Mouse (Mus musculus) MEL (cell line): ENCODE measurements at regions not wholly inside any gene's neighbourhood (a gene's known extent, or its start where the extent isn't known, plus 50 kb on each side); places are given as distances from the start of the nearest gene placed in this dataset.

Source experiments
- DNase-seq: peaks from one replicate; pipeline ENCODE4 v3.0.0; 2011; ENCODE audit warnings: low read depth, low spot score
- H3K27ac ChIP-seq: 2 replicates; pipeline ENCODE4 v1.5.1; 2012; ENCODE audit warnings: low read depth, mild to moderate bottlenecking, control low read depth, low read length, moderate library complexity; ENCODE audit not compliant: control insufficient read depth
- H3K27me3 ChIP-seq, 2 experiments: fragments of 150-350 bp in 1 of 2; sonication (generic) in 1 of 2; 2 replicates each; pipeline ENCODE4 v1.6.1; 2012; ENCODE audit warnings: low read length in 2 of 2, mild to moderate bottlenecking in 2 of 2, improper control_type of control experiment in 1 of 2, moderate library complexity in 1 of 2; ENCODE audit not compliant: insufficient read depth in 2 of 2, control insufficient read depth in 1 of 2
- H3K36me3 ChIP-seq, 2 experiments: 2 replicates each; pipeline ENCODE4 v1.6.1; 2012 to 2014; ENCODE audit warnings: low read length in 2 of 2, improper control_type of control experiment in 1 of 2, inconsistent platforms in 1 of 2, mild to moderate bottlenecking in 1 of 2; ENCODE audit not compliant: insufficient read depth in 2 of 2, control insufficient read depth in 1 of 2
- H3K4me1 ChIP-seq, 2 experiments: fragments of 150-350 bp in 1 of 2; sonication (generic) in 1 of 2; 2 replicates each; pipeline ENCODE4 v1.6.1; 2012; ENCODE audit warnings: low read length in 2 of 2, improper control_type of control experiment in 1 of 2, mild to moderate bottlenecking in 1 of 2; ENCODE audit not compliant: insufficient read depth in 2 of 2, control insufficient read depth in 1 of 2
- H3K4me3 ChIP-seq, 2 experiments: fragments of 150-350 bp in 1 of 2; sonication (generic) in 1 of 2; 2 replicates each; pipeline ENCODE4 v1.5.1; 2012; ENCODE audit warnings: low read depth in 2 of 2, low read length in 2 of 2, mild to moderate bottlenecking in 2 of 2, moderate library complexity in 2 of 2, control low read depth in 1 of 2, improper control_type of control experiment in 1 of 2; ENCODE audit not compliant: control insufficient read depth in 1 of 2, insufficient read depth in 1 of 2
- H3K79me2 ChIP-seq: 2 replicates; pipeline ENCODE4 v1.6.1; 2012; ENCODE audit warnings: mild to moderate bottlenecking, low read length, moderate library complexity; ENCODE audit not compliant: control insufficient read depth, poor library complexity, insufficient read depth
- H3K9ac ChIP-seq: 2 replicates; pipeline ENCODE4 v1.6.1; 2012; ENCODE audit warnings: low read depth, mild to moderate bottlenecking, control low read depth, low read length, moderate library complexity; ENCODE audit not compliant: control insufficient read depth, poor library complexity, severe bottlenecking
- H3K9me3 ChIP-seq: fragments of 150-350 bp; sonication (generic); replicated peaks from 2 replicates; pipeline ENCODE4 v1.6.1; 2012; ENCODE audit warnings: mild to moderate bottlenecking, low read length, improper control_type of control experiment, moderate library complexity; ENCODE audit not compliant: insufficient read depth
- CTCF ChIP-seq, 3 experiments: IDR thresholded peaks in 2 of 3; conservative IDR thresholded peaks in 1 of 3; 2 replicates each; pipeline ENCODE4 v1.5.1; 2011 to 2012; ENCODE audit warnings: low read length in 3 of 3, low read depth in 2 of 3, mild to moderate bottlenecking in 2 of 3, improper control_type of control experiment in 1 of 3, inconsistent platforms in 1 of 3, mixed read lengths in 1 of 3, moderate library complexity in 1 of 3; ENCODE audit not compliant: control insufficient read depth in 1 of 3, insufficient read depth in 1 of 3, poor library complexity in 1 of 3, severe bottlenecking in 1 of 3
- E2F4 ChIP-seq: IDR thresholded peaks from 2 replicates; pipeline ENCODE4 v1.6.1; 2011; ENCODE audit warnings: low read depth, low read length, improper control_type of control experiment, borderline replicate concordance
- EP300 ChIP-seq, 2 experiments: IDR thresholded peaks; 2 replicates each; pipeline ENCODE4 v1.6.1; 2011; ENCODE audit warnings: improper control_type of control experiment in 2 of 2, low read length in 2 of 2, low read depth in 1 of 2, mild to moderate bottlenecking in 1 of 2
- ETS1 ChIP-seq: IDR thresholded peaks from 2 replicates; pipeline ENCODE4 v1.6.1; 2012; ENCODE audit warnings: low read depth, mild to moderate bottlenecking, inconsistent platforms, low read length, improper control_type of control experiment, moderate library complexity
- GABPA ChIP-seq: IDR thresholded peaks from 2 replicates; pipeline ENCODE4 v1.6.1; 2012; ENCODE audit warnings: low read depth, mild to moderate bottlenecking, inconsistent platforms, low read length, improper control_type of control experiment, moderate library complexity
- GATA1 ChIP-seq: IDR thresholded peaks from 2 replicates; pipeline ENCODE4 v1.6.1; 2011; ENCODE audit warnings: low read depth, low read length, improper control_type of control experiment
- HCFC1 ChIP-seq: IDR thresholded peaks from 2 replicates; pipeline ENCODE4 v1.6.1; 2012; ENCODE audit warnings: low read depth, mild to moderate bottlenecking, inconsistent platforms, low read length, improper control_type of control experiment, moderate library complexity
- MYB ChIP-seq: IDR thresholded peaks from 2 replicates; pipeline ENCODE4 v1.6.1; 2011; ENCODE audit warnings: mild to moderate bottlenecking, low read depth, low read length, improper control_type of control experiment
- POLR2A ChIP-seq, 2 experiments: IDR thresholded peaks; 2 replicates each; pipeline ENCODE4 v1.6.1; 2011 to 2012; ENCODE audit warnings: low read length in 2 of 2, mild to moderate bottlenecking in 2 of 2, control low read depth in 1 of 2, improper control_type of control experiment in 1 of 2, low read depth in 1 of 2, moderate library complexity in 1 of 2; ENCODE audit not compliant: control insufficient read depth in 1 of 2, insufficient read depth in 1 of 2, poor library complexity in 1 of 2
- POLR2AphosphoS5 ChIP-seq: IDR thresholded peaks from 2 replicates; pipeline ENCODE4 v1.6.1; 2012; ENCODE audit warnings: low read depth, borderline replicate concordance, mild to moderate bottlenecking, inconsistent platforms, low read length, moderate library complexity, mixed read lengths
- SIN3A ChIP-seq: IDR thresholded peaks from 2 replicates; pipeline ENCODE4 v1.6.1; 2012; ENCODE audit warnings: low read length, improper control_type of control experiment, inconsistent platforms
- UBTF ChIP-seq: IDR thresholded peaks from 2 replicates; pipeline ENCODE4 v1.6.1; 2012; ENCODE audit warnings: low read depth, mild to moderate bottlenecking, inconsistent platforms, low read length, improper control_type of control experiment, moderate library complexity, borderline replicate concordance; ENCODE audit not compliant: insufficient read depth
- USF1 ChIP-seq: IDR thresholded peaks from 2 replicates; pipeline ENCODE4 v1.6.1; 2014; ENCODE audit warnings: low read depth, mild to moderate bottlenecking, inconsistent platforms, low read length, improper control_type of control experiment, moderate library complexity
- ZC3H11A ChIP-seq: IDR thresholded peaks from 2 replicates; pipeline ENCODE4 v1.6.1; 2012; ENCODE audit warnings: low read depth, mild to moderate bottlenecking, inconsistent platforms, low read length, improper control_type of control experiment
- ZKSCAN1 ChIP-seq: IDR thresholded peaks from 2 replicates; pipeline ENCODE4 v1.6.1; 2012; ENCODE audit warnings: low read depth, mild to moderate bottlenecking, inconsistent platforms, low read length, improper control_type of control experiment, moderate library complexity
- ZMIZ1 ChIP-seq: IDR thresholded peaks from 2 replicates; pipeline ENCODE4 v1.6.1; 2012; ENCODE audit warnings: low read depth, mild to moderate bottlenecking, inconsistent platforms, low read length, improper control_type of control experiment, moderate library complexity
- ZNF384 ChIP-seq: IDR thresholded peaks from 2 replicates; pipeline ENCODE4 v1.6.1; 2012; ENCODE audit warnings: low read depth, mild to moderate bottlenecking, inconsistent platforms, low read length, improper control_type of control experiment

GRCm38 (mm10) chr1:125039572-125040326 is 395.8 kb downstream of the Actr3 start:
- H3K79me2 ChIP-seq, result no peaks in the 10 kb centered on the region
- H3K36me3 ChIP-seq, result no peaks in the 10 kb centered on the region

GRCm38 (mm10) chr1:125013301-125013700 is 422.2 kb downstream of the Actr3 start:
- no peak for TF ChIP-seq HCFC1
- no peaks in the 10 kb centered on the region for H3K4me1 ChIP-seq
- DNase-seq, result no peak
- H3K27me3 ChIP-seq, result no peaks in the 10 kb centered on the region
- no peaks in the 10 kb centered on the region for H3K79me2 ChIP-seq
- H3K27ac ChIP-seq, result no peak overlapping the region
- no peaks in the 10 kb centered on the region for H3K9me3 ChIP-seq
- no peaks in the 10 kb centered on the region for H3K36me3 ChIP-seq
- no peak overlapping the region for H3K9ac ChIP-seq
- H3K4me3 ChIP-seq, result no peak overlapping the region

More at GRCm38 (mm10) chr1:125039572-125040326, 395.8 kb downstream of the Actr3 start:
- TF ChIP-seq GATA1 (no peak), SIN3A (no peak), MYB (no peak), GABPA (no peak), ZKSCAN1 (no peak), UBTF (no peak), CTCF (IDR thresholded peaks at IDR 0.05 in 2 of 3, conservative IDR thresholded peaks at IDR 0.05 in 1 of 3; ENCODE audit: control insufficient read depth in 1 of 3, insufficient read depth in 1 of 3, low read depth in 2 of 3, low read length in 3 of 3, poor library complexity in 1 of 3, severe bottlenecking in 1 of 3) (no peak), POLR2A (IDR thresholded peaks at IDR 0.05; ENCODE audit: control insufficient read depth in 1 of 2, insufficient read depth in 1 of 2, low read depth in 1 of 2, low read length in 2 of 2, poor library complexity in 1 of 2) (no peak), E2F4 (no peak), ZC3H11A (no peak), ETS1 (no peak)
- Histone ChIP-seq H3K9me3 (no peaks in the 10 kb centered on the region), H3K4me3 (no peak overlapping the region), H3K4me1 (no peaks in the 10 kb centered on the region), H3K27me3 (no peaks in the 10 kb centered on the region), H3K27ac (no peak overlapping the region), H3K9ac (no peak overlapping the region)
- no peak for DNase-seq

- Histone ChIP-seq H3K36me3 (no peaks in the 10 kb centered on the region), H3K9ac (no peak overlapping the region), H3K4me3 (no peak overlapping the region), H3K79me2 (no peaks in the 10 kb centered on the region), H3K27ac (no peak overlapping the region), H3K9me3 (no peaks in the 10 kb centered on the region), H3K4me1 (no peaks in the 10 kb centered on the region), H3K27me3 (no peaks in the 10 kb centered on the region)
- no peak for DNase-seq
- TF ChIP-seq USF1 (no peak), ZMIZ1 (no peak), EP300 (IDR thresholded peaks at IDR 0.05; ENCODE audit: low read depth in 1 of 2, low read length in 2 of 2) (no peak), ETS1 (no peak), ZNF384 (no peak), SIN3A (no peak), POLR2AphosphoS5 (no peak)
Observed at GRCm38 (mm10) chr1:125011893-125012292, 423.6 kb downstream of the Actr3 start.
